Mouse (Mus musculus): Measurements from ENCODE around the gene Slc35b1. TPM values are rescaled to one million over a fixed set of nuclear protein-coding genes. Genes with fewer than 3 reads are reported as not detected.
"Not testable (repeated sequence)": the region's sequence is repeated elsewhere in the genome, so short reads cannot be mapped to it uniquely, and the experiment has no call there.

The Slc35b1 gene
- total RNA-seq, 2 experiments from 2014 or later: 38.7 to 42.3 TPM

DNA sequence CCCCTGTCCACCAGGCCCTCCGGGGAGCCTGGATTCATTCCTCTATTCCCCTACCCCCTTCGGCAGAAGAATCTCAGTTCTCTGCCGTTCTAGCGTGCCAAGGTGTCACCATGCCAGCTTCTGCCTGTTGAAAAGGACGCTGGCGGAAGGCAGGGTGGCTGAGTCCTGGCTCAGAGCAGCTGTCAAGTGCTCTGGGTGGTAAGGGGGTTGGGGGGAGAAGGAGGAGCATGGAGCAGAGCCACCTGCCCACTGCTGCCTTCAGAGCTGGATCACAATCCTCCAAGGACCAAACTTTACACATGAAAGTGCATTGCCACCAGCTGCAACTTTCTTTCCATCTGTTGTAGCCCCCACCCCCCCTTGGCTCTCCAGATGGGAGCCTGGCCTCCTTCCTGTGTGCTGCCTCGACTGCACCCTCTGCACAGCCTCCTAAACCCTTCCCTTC, 7.8 kb downstream of the Slc35b1 start:
- ATAC-seq (replicated peaks; ENCODE audit: low FRiP score, poor library complexity, severe bottlenecking): no peak

GRCm38 (mm10) chr11:95392708-95393499, 8.4 kb downstream of the Slc35b1 start:
- no peak for ATAC-seq (replicated peaks; ENCODE audit: low FRiP score, poor library complexity, severe bottlenecking)

DNA sequence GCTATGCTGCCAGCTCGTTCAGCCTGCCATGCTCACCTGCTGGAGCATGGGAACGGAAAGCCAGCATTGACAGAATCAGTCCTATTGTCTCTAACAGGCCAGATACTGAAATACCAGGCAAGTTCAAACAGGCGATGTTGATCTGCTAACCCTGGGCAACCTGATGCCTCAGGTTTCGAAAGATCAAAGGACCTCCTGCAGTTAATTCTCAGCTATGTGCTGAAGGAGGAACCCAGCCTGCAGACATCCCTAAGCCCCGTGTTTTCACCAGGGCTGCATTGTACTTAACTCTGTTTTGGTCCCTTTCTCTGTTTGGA, 9.0 kb downstream of the Slc35b1 start:
- no peak for ATAC-seq (replicated peaks; ENCODE audit: low FRiP score, poor library complexity, severe bottlenecking)

- no peak for ATAC-seq (replicated peaks; ENCODE audit: low FRiP score, poor library complexity, severe bottlenecking)
Measured at GRCm38 (mm10) chr11:95394112-95394511, 9.6 kb downstream of the Slc35b1 start.

DNA sequence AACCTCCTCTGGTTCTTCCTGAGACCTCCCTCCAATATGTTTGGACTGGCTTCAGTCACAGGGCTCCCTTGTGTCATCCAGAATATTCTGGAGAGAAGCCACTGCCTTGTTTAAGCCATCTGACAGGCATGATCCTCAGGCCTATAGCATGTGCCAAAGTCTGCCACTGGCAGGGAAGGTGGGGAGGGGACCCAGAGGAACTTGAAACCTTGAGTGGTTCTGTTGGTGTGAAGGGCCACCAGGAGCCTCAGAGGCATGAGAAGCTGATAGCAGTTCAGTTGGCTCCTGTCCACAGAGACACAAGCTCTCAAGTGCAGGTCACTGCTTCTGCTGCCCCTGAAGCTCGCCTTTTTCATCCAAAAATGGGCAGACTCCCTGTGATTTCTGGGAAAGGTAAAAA, 12.1 kb downstream of the Slc35b1 start:
- ATAC-seq (replicated peaks; ENCODE audit: low FRiP score, poor library complexity, severe bottlenecking): no peak

DNA sequence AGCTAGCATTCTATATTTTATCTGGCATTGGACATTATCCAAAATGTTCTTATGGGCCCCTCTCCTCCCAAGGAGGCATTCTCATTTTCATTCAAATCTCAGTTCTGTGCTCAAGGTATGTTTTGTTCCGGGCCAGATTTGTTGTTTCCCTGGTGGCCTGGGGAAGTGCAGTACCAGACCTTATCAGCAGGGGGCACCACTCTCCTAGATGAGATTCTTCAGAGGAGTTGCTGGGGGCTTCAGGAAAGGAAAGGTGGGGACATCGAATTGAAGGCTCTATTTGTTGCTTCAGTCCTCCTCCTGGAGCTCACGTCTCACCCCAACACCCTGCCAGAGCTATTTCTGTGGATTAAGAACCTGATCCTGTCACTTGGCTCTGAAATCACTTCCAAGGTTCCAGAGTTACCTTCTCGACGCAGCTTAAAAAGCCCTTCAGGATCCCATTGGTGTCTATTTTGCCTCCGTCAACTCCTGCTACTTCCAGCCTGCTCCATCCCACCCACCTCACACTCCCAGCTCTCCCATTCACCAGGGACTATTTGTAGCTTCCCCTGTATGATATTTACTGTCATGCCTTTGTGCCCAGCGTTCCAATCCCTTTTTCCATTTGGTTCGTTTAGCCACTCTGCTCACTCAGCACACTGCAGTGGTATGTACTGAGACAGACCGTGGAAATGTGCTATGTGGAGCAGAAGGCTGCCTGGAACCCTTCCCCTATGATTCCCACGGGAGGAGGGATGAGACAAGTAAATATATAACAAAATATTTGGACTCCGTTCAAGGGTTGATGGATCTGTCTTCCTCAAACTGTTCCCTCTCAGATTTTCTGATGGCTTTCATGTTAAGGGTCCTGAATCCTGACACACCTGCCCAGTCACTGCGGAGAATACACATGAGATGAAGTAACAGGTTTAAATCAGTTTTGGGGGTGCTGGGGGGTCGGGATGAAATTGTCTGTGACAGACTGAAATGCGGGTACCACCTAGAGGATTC, 13.6 kb downstream of the Slc35b1 start:
- ATAC-seq (replicated peaks; ENCODE audit: low FRiP score, poor library complexity, severe bottlenecking): 0 out of 2 replicates have a peak, but pooled peaks have one; percentile 47

- no peak for ATAC-seq (replicated peaks; ENCODE audit: low FRiP score, poor library complexity, severe bottlenecking)
Measured at GRCm38 (mm10) chr11:95399520-95400020, 15.1 kb downstream of the Slc35b1 start.

GRCm38 (mm10) chr11:95401568-95401967, 17.1 kb downstream of the Slc35b1 start:
- no peak for ATAC-seq (replicated peaks; ENCODE audit: low FRiP score, poor library complexity, severe bottlenecking)

- no peak for ATAC-seq (replicated peaks; ENCODE audit: low FRiP score, poor library complexity, severe bottlenecking)
Measured at GRCm38 (mm10) chr11:95402196-95402595, 17.7 kb downstream of the Slc35b1 start.

GRCm38 (mm10) chr11:95402658-95403101, 18.2 kb downstream of the Slc35b1 start:
- ATAC-seq (replicated peaks; ENCODE audit: low FRiP score, poor library complexity, severe bottlenecking): no peak

GRCm38 (mm10) chr11:95403382-95404340, 19.2 kb downstream of the Slc35b1 start:
- no peak for ATAC-seq (replicated peaks; ENCODE audit: low FRiP score, poor library complexity, severe bottlenecking)

DNA sequence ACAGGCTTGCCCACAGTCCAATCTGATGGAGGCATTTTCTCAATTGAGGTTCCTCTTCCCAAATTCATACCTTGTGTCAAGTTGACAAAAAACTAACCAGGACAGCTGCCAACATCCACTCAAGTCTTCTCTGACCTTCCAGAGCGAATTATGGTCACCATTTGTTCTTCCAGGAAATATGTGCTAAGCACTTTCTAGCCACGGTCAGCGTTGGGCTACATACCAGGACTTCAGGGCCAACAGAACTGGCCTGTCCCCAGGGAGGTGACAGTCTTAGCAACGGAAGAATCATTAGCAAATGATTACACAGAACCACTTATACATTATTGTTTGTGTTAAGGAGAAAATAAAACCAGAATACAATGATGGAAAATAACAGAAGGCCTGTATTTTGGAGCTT, 21.3 kb downstream of the Slc35b1 start:
- no peak for ATAC-seq (replicated peaks; ENCODE audit: low FRiP score, poor library complexity, severe bottlenecking)

GRCm38 (mm10) chr11:95406398-95406797, 21.9 kb downstream of the Slc35b1 start:
- ATAC-seq (replicated peaks; ENCODE audit: low FRiP score, poor library complexity, severe bottlenecking): not testable (repeated sequence)

DNA sequence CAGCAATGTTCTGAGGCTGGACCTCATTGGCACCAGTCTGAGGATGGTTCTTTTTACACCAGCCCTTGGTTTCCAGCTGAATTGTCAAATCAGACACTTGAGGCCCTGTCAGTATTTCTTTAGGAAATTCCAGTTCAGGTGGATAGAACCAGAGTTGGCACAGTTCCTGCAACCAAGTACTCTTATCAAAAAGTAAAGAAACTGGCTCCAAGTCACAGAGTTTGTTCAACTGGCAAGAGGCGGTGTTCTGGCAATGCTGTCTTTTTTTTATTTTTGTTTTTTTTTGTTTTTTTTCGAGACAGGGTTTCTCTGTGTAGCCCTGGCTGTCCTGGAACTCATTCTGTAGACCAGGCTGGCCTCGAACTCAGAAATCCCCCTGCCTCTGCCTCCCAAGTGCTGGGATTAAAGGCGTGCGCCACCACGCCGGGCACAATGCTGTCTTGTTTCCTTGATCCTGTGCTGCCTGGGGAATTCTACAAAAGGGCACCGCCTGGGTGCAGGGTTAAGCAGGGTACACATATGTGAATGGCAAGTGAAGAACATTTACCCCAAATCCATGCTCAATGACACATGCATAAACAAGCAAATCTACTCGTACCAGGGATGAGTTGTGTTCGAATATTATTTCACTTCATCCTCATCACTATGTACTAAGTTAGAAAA, 25.1 kb downstream of the Slc35b1 start:
- no peak for ATAC-seq (replicated peaks; ENCODE audit: low FRiP score, poor library complexity, severe bottlenecking)

DNA sequence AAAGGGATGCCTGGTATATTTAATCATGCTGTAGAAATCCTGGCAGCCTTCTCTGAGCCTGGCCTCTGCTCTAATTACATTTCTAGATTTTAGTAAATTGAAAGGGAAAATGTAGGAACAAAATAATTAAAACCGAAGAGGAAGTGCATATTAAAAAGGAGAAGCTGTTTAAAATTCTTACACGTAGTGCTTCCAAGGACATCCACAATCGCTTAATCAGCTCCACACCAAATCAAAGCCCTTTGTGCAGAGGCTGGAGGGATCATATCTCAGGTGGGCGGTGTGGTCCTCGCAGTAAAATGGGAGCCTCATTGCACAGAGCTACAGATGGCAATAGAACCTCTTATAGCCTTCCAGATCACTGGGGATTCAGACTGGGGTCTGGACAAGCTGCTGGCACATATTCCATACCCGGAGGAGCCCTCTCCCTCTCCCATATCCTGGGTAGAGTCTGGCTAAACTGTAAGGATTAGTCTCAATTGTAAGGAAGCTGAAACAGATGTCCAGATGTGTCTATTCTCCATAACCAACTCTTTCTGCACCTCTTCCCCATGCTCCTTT, 27.0 kb downstream of the Slc35b1 start:
- ATAC-seq (replicated peaks; ENCODE audit: low FRiP score, poor library complexity, severe bottlenecking): no peak

GRCm38 (mm10) chr11:95412615-95413014, 28.1 kb downstream of the Slc35b1 start:
- no peak for ATAC-seq (replicated peaks; ENCODE audit: low FRiP score, poor library complexity, severe bottlenecking)

GRCm38 (mm10) chr11:95413641-95414535, 29.4 kb downstream of the Slc35b1 start, which contains the start of gene Spop:
TSS of gene Spop (plus strand) at chr11:95414080.
- ATAC-seq (replicated peaks; ENCODE audit: low FRiP score, poor library complexity, severe bottlenecking): peak; percentile 86
